Comparison of ENCODE assay signal across 11 mouse cellular contexts in the genomic region with DNA sequence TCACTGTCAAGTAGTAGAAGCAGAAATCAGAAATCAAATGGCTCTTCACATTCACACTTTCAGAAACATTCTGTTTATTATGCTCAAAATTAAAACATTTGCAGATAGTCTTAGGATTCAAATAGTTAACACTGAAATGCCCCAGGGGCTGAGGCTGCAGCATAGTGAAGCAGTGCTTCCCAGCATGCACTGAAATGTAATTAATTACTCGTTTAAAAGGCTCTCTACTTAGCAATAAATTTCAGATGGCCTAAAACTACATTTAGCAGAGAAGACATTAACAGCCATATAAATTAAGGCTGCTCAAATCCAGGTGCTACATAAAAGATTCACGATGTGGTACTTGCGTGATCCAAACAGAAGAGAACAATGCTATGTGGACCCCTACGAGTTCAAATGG.
"Had no signal": no experiment of that assay in that cellular context is flagged by ENCODE, and none has a peak within 500 bp of the region (broad histone marks: within the 10 kb centered on the region; RNA-seq: fewer than 3 reads in every experiment).

No protein-coding gene starts in this region.

- DNase-seq: kidney, adult 8-10 months; kidney, postnatal 25 days; lung, adult 18-20 months; right cerebral cortex, postnatal 14 days; thymus, adult 2 months; thymus, postnatal 25 days had no signal

- H3K4me2 ChIP-seq: limb, embryonic 12.5 days; midbrain, embryonic 13.5 days; stomach, embryonic 15.5 days had no signal

- H3K4me3 ChIP-seq: limb, embryonic 12.5 days; midbrain, embryonic 13.5 days; stomach, embryonic 15.5 days had no signal

- H3K9ac ChIP-seq: limb, embryonic 12.5 days; liver, embryonic 14.5 days; midbrain, embryonic 13.5 days; stomach, embryonic 15.5 days had no signal

- H3K27me3 ChIP-seq: limb, embryonic 12.5 days; midbrain, embryonic 13.5 days; stomach, embryonic 15.5 days had no signal

- H3K36me3 ChIP-seq: limb, embryonic 12.5 days; midbrain, embryonic 13.5 days; stomach, embryonic 15.5 days had no signal

- ATAC-seq: intestine, embryonic 16.5 days; midbrain, embryonic 13.5 days had no signal

- H3K27ac ChIP-seq: limb, embryonic 12.5 days; liver, embryonic 14.5 days; midbrain, embryonic 13.5 days; stomach, embryonic 15.5 days had no signal

- H3K9me3 ChIP-seq: limb, embryonic 12.5 days; midbrain, embryonic 13.5 days; stomach, embryonic 15.5 days had no signal

- H3K4me1 ChIP-seq: midbrain, embryonic 13.5 days; stomach, embryonic 15.5 days had no signal
